Mouse (Mus musculus) MEL-GATA-1-ER (cell line): ENCODE measurements at regions not wholly inside any gene's neighbourhood (a gene's known extent, or its start where the extent isn't known, plus 50 kb on each side); places are given as distances from the start of the nearest gene placed in this dataset.

ENCODE experiments used
- DNase-seq: peaks from one replicate; pipeline ENCODE4 v3.0.0-alpha.2; 2012; ENCODE audit warnings: low read depth; ENCODE audit errors: extremely low read depth

- DNase-seq, result no peak
Observed at GRCm38 (mm10) chr10:56453578-56454069, 76.5 kb downstream of the Gja1 start.

- no peak for DNase-seq
Observed at GRCm38 (mm10) chr10:56455867-56456468, 78.8 kb downstream of the Gja1 start.

GRCm38 (mm10) chr10:56468537-56468936 is 91.4 kb downstream of the Gja1 start:
- DNase-seq, result no peak

- no peak for DNase-seq
Observed at GRCm38 (mm10) chr10:56468993-56469712, 92.0 kb downstream of the Gja1 start.

GRCm38 (mm10) chr10:56469895-56470294 is 92.8 kb downstream of the Gja1 start:
- DNase-seq, result no peak

- no peak for DNase-seq
Observed at GRCm38 (mm10) chr10:56474951-56475350, 97.8 kb downstream of the Gja1 start.

GRCm38 (mm10) chr10:56482156-56482716 is 105.1 kb downstream of the Gja1 start:
- no peak for DNase-seq

GRCm38 (mm10) chr10:56484931-56485330 is 107.8 kb downstream of the Gja1 start:
- no peak for DNase-seq

- DNase-seq, result no peak
Observed at GRCm38 (mm10) chr10:56485746-56486145, 108.6 kb downstream of the Gja1 start.

- no peak for DNase-seq
Observed at GRCm38 (mm10) chr10:56486584-56486983, 109.5 kb downstream of the Gja1 start.

- DNase-seq, result no peak
Observed at GRCm38 (mm10) chr10:56493461-56493860, 116.3 kb downstream of the Gja1 start.

- DNase-seq, result no peak
Observed at GRCm38 (mm10) chr10:56495352-56495751, 118.2 kb downstream of the Gja1 start.

GRCm38 (mm10) chr10:56519041-56519440 is 141.9 kb downstream of the Gja1 start:
- DNase-seq, result no peak

GRCm38 (mm10) chr10:56525791-56526190 is 148.7 kb downstream of the Gja1 start:
- no peak for DNase-seq

GRCm38 (mm10) chr10:56537091-56537490 is 160.0 kb downstream of the Gja1 start:
- no peak for DNase-seq

- DNase-seq, result no peak
Observed at GRCm38 (mm10) chr10:56539827-56540511, 162.8 kb downstream of the Gja1 start.

- no peak for DNase-seq
Observed at GRCm38 (mm10) chr10:56542106-56542505, 165.0 kb downstream of the Gja1 start.

GRCm38 (mm10) chr10:56545989-56546388 is 168.9 kb downstream of the Gja1 start:
- no peak for DNase-seq

GRCm38 (mm10) chr10:56546824-56547223 is 169.7 kb downstream of the Gja1 start:
- DNase-seq, result no peak

GRCm38 (mm10) chr10:56547825-56548224 is 170.7 kb downstream of the Gja1 start:
- DNase-seq, result no peak

GRCm38 (mm10) chr10:56566836-56567442 is 189.8 kb downstream of the Gja1 start:
- no peak for DNase-seq

GRCm38 (mm10) chr10:56582065-56582464 is 204.9 kb downstream of the Gja1 start:
- no peak for DNase-seq
